Comparison of ENCODE assay signal across 8 mouse cellular contexts in genomic region chr7:64392122-64392818, GRCm38 (mm10). TPM values are rescaled to one million over a fixed set of nuclear protein-coding genes. Genes with fewer than 3 reads are reported as not detected.
DNase-seq lines count a peak whose midpoint lies in the region; ATAC-seq and TF ChIP-seq lines count a peak whose summit lies in the region.

Gene Mphosph10 (minus strand): TSS chr7:64392268.
Gene Mcee (plus strand): TSS chr7:64392607.

- TF ChIP-seq CTCF in E14TG2a.4 (conservative IDR thresholded peaks at IDR 0.05; ENCODE audit: low read length): no peak
- no peak for TF ChIP-seq CTCF in heart, postnatal 0 days (IDR thresholded peaks at IDR 0.05; ENCODE audit: low read depth)
- no peak for TF ChIP-seq CTCF in testis, adult 2 months (IDR thresholded peaks at IDR 0.05; ENCODE audit: control insufficient read depth, insufficient read depth, insufficient replicate concordance, low read depth, low read length)

- peaks cover 26% of the 10 kb centered on the region for H3K36me3 ChIP-seq in E14TG2a.4 (ENCODE audit: insufficient read depth, low read length)
- H3K36me3 ChIP-seq in forebrain, embryonic 12.5 days (replicated peaks): peaks cover 20% of the 10 kb centered on the region
- H3K36me3 ChIP-seq in heart, postnatal 0 days (replicated peaks; ENCODE audit: control insufficient read depth, insufficient read depth, low read length): peaks cover 25% of the 10 kb centered on the region
- H3K36me3 ChIP-seq in liver, embryonic 16.5 days (ENCODE audit: control insufficient read depth, insufficient read depth): peaks cover 2% of the 10 kb centered on the region
- H3K36me3 ChIP-seq in neural tube, embryonic 13.5 days: peaks cover 24% of the 10 kb centered on the region
- no peaks in the 10 kb centered on the region for H3K36me3 ChIP-seq in testis, adult 2 months (ENCODE audit: control insufficient read depth, insufficient read depth, low read length)

- peak; percentile 96 for DNase-seq in c-Kit-positive CD71-positive TER-119-positive erythroid progenitor cells, embryonic 14.5 days (ENCODE audit: low spot score)
- DNase-seq in heart, postnatal 0 days (ENCODE audit: low spot score): peak; percentile 92
- DNase-seq in kidney, postnatal 4 days: peak; percentile 99

- peak within 1 kb of the TSS; percentile 95 for H3K4me2 ChIP-seq in forebrain, embryonic 12.5 days
- peak within 1 kb of the TSS; percentile 88 for H3K4me2 ChIP-seq in heart, postnatal 0 days (ENCODE audit: low read depth, low read length)
- H3K4me2 ChIP-seq in liver, embryonic 16.5 days (ENCODE audit: low read depth, low read length): peak within 1 kb of the TSS; percentile 72
- peak within 1 kb of the TSS; percentile 98 for H3K4me2 ChIP-seq in neural tube, embryonic 13.5 days

- under 1% methylated on average over 54 of the region's 54 CpGs for WGBS in forebrain, embryonic 12.5 days
- under 1% methylated on average over 52 of the region's 54 CpGs for WGBS in heart, postnatal 0 days
- under 1% methylated on average over 54 of the region's 54 CpGs for WGBS in liver, embryonic 16.5 days (ENCODE audit: insufficient replicate concordance)
- WGBS in neural tube, embryonic 13.5 days: under 1% methylated on average over 54 of the region's 54 CpGs

- peak within 1 kb of the TSS; percentile 75 for H3K27ac ChIP-seq in forebrain, embryonic 12.5 days
- H3K27ac ChIP-seq in heart, postnatal 0 days (ENCODE audit: low read depth): peak within 1 kb of the TSS; percentile 91
- H3K27ac ChIP-seq in liver, embryonic 16.5 days (ENCODE audit: low read length): peak within 1 kb of the TSS; percentile 82
- H3K27ac ChIP-seq in neural tube, embryonic 13.5 days (replicated peaks): peak within 1 kb of the TSS; percentile 79
- peak within 1 kb of the TSS; percentile 85 for H3K27ac ChIP-seq in testis, adult 2 months (ENCODE audit: control insufficient read depth, insufficient read depth, low read depth, low read length)

- H3K27me3 ChIP-seq in E14TG2a.4 (ENCODE audit: insufficient read depth, low read length): no peaks in the 10 kb centered on the region
- H3K27me3 ChIP-seq in forebrain, embryonic 12.5 days: no peaks in the 10 kb centered on the region
- H3K27me3 ChIP-seq in heart, postnatal 0 days (ENCODE audit: control insufficient read depth, insufficient read depth, low read length): no peaks in the 10 kb centered on the region
- no peaks in the 10 kb centered on the region for H3K27me3 ChIP-seq in liver, embryonic 16.5 days (ENCODE audit: control insufficient read depth, insufficient read depth, low read depth, low read length)
- no peaks in the 10 kb centered on the region for H3K27me3 ChIP-seq in neural tube, embryonic 13.5 days
- no peaks in the 10 kb centered on the region for H3K27me3 ChIP-seq in testis, adult 2 months (ENCODE audit: control insufficient read depth, insufficient read depth, low read length)

- peaks cover 13% of the 10 kb centered on the region for H3K4me1 ChIP-seq in E14TG2a.4 (replicated peaks; ENCODE audit: low read depth, low read length)
- H3K4me1 ChIP-seq in forebrain, embryonic 12.5 days: peaks cover 24% of the 10 kb centered on the region
- peaks cover 9% of the 10 kb centered on the region for H3K4me1 ChIP-seq in heart, postnatal 0 days (ENCODE audit: control insufficient read depth, insufficient read depth)
- peaks cover 13% of the 10 kb centered on the region for H3K4me1 ChIP-seq in liver, embryonic 16.5 days (ENCODE audit: control insufficient read depth, low read depth, low read length)
- peaks cover 22% of the 10 kb centered on the region for H3K4me1 ChIP-seq in neural tube, embryonic 13.5 days (replicated peaks)
- peaks cover 8% of the 10 kb centered on the region for H3K4me1 ChIP-seq in testis, adult 2 months (ENCODE audit: control insufficient read depth, insufficient read depth, low read length)

- H3K9me3 ChIP-seq in E14TG2a.4 (ENCODE audit: low read length): no peaks in the 10 kb centered on the region
- no peaks in the 10 kb centered on the region for H3K9me3 ChIP-seq in forebrain, embryonic 12.5 days
- H3K9me3 ChIP-seq in heart, postnatal 0 days (replicated peaks; ENCODE audit: control insufficient read depth, low read length): no peaks in the 10 kb centered on the region
- no peaks in the 10 kb centered on the region for H3K9me3 ChIP-seq in liver, embryonic 16.5 days (replicated peaks; ENCODE audit: control insufficient read depth, low read length)
- no peaks in the 10 kb centered on the region for H3K9me3 ChIP-seq in neural tube, embryonic 13.5 days

- peak; percentile 58; the same call in 1 of the 2 replicates for TF ChIP-seq EP300 in heart, postnatal 0 days (IDR thresholded peaks at IDR 0.05; ENCODE audit: low read depth)

- peak; percentile 98 for ATAC-seq in forebrain, embryonic 12.5 days (ENCODE audit: low FRiP score)
- peak; percentile 99 for ATAC-seq in heart, postnatal 0 days (ENCODE audit: insufficient read depth, low read depth)
- peak; percentile 97 for ATAC-seq in liver, embryonic 16.5 days (ENCODE audit: low read depth)
- peak; percentile 99 for ATAC-seq in neural tube, embryonic 13.5 days (ENCODE audit: low read depth)

- H3K4me3 ChIP-seq in E14TG2a.4 (replicated peaks; ENCODE audit: low read length): peak within 1 kb of the TSS; percentile 95
- H3K4me3 ChIP-seq in forebrain, embryonic 12.5 days (replicated peaks): peak within 1 kb of the TSS; percentile 70
- H3K4me3 ChIP-seq in heart, postnatal 0 days (ENCODE audit: low read depth, low read length): peak within 1 kb of the TSS; percentile 67
- H3K4me3 ChIP-seq in liver, embryonic 16.5 days (ENCODE audit: low read depth, low read length): peak within 1 kb of the TSS; percentile 73
- H3K4me3 ChIP-seq in neural tube, embryonic 13.5 days: peak within 1 kb of the TSS; percentile 77
- H3K4me3 ChIP-seq in testis, adult 2 months (ENCODE audit: control insufficient read depth, low read depth, low read length): peak within 1 kb of the TSS; percentile 99

- TF ChIP-seq POLR2A in testis, adult 2 months (IDR thresholded peaks at IDR 0.05; ENCODE audit: control insufficient read depth, low read depth, low read length): peak; percentile 97

- H3K9ac ChIP-seq in forebrain, embryonic 12.5 days: peak within 1 kb of the TSS; percentile 77
- H3K9ac ChIP-seq in heart, postnatal 0 days (replicated peaks; ENCODE audit: low read depth, low read length): peak within 1 kb of the TSS; percentile 82
- H3K9ac ChIP-seq in liver, embryonic 16.5 days (ENCODE audit: low read depth, low read length): peak within 1 kb of the TSS; percentile 91
- H3K9ac ChIP-seq in neural tube, embryonic 13.5 days: peak within 1 kb of the TSS; percentile 81

RNA-seq across cellular contexts. Expression of gene Mphosph10, which starts in this region (rescaled TPM):
- polyA plus RNA-seq in forebrain, embryonic 12.5 days (2016; fragmentation: Nextera tagmentation; extraction: Ambion mirVana): 48.5 and 51.3 TPM in 2 replicates
- 2.6 and 4.4 TPM in 2 replicates for total RNA-seq in heart, postnatal 0 days (2014; rRNA removed; ENCODE audit: low replicate concordance)
- polyA plus RNA-seq in heart, postnatal 0 days (2015; fragmentation: Nextera tagmentation; extraction: Ambion mirVana): 15.1 and 18.4 TPM in 2 replicates
- 15.1 and 16.6 TPM in 2 replicates for polyA plus RNA-seq in liver, embryonic 16.5 days (2015; fragmentation: Nextera tagmentation; extraction: Ambion mirVana)
- 30.1 and 35.9 TPM in 2 replicates for polyA plus RNA-seq in neural tube, embryonic 13.5 days (2015; fragmentation: Nextera tagmentation; extraction: Ambion mirVana)
- polyA plus RNA-seq in testis, adult 2 months (2012; rRNA removed): 2.0 and 2.5 TPM in 2 replicates

RNA-seq across cellular contexts. Expression of gene Mcee, which starts in this region (rescaled TPM):
- 30.7 and 34.9 TPM in 2 replicates for polyA plus RNA-seq in forebrain, embryonic 12.5 days (2016; fragmentation: Nextera tagmentation; extraction: Ambion mirVana)
- 13.2 and 53.1 TPM in 2 replicates for total RNA-seq in heart, postnatal 0 days (2014; rRNA removed; ENCODE audit: low replicate concordance)
- 218 and 253 TPM in 2 replicates for polyA plus RNA-seq in heart, postnatal 0 days (2015; fragmentation: Nextera tagmentation; extraction: Ambion mirVana)
- 51.3 and 56.6 TPM in 2 replicates for polyA plus RNA-seq in liver, embryonic 16.5 days (2015; fragmentation: Nextera tagmentation; extraction: Ambion mirVana)
- 35.5 and 47.7 TPM in 2 replicates for polyA plus RNA-seq in neural tube, embryonic 13.5 days (2015; fragmentation: Nextera tagmentation; extraction: Ambion mirVana)
- 4.9 and 5.9 TPM in 2 replicates for polyA plus RNA-seq in testis, adult 2 months (2012; rRNA removed)

Comparison
In these comparisons a context has a peak if more than half of its experiments do, and no peak if none do; other contexts are left out.
1. Peak in every context shown above with its lines: DNase-seq, ATAC-seq, H3K4me3 ChIP-seq and H3K27ac ChIP-seq.